Mouse (Mus musculus): ENCODE data around the gene Hdac2. TPM values are rescaled to one million over a fixed set of nuclear protein-coding genes. Genes with fewer than 3 reads are reported as not detected.

Hdac2 gene
- polyA plus RNA-seq, 1 experiment from 2014 or later: 318 TPM

- WGBS: 54% methylated on average over 8 of the region's 8 CpGs
- H3K27me3 ChIP-seq: no peaks in the 10 kb centered on the region
- no peaks in the 10 kb centered on the region for H3K36me3 ChIP-seq
These were observed 40.1 kb downstream of the Hdac2 start for GRCm38 (mm10) chr10:37014274-37015107.

GRCm38 (mm10) chr10:37015729-37016128 is 41.4 kb downstream of the Hdac2 start:
- no peaks in the 10 kb centered on the region for H3K27me3 ChIP-seq
- no peaks in the 10 kb centered on the region for H3K36me3 ChIP-seq
- H3K4me1 ChIP-seq (replicated peaks): no peaks in the 10 kb centered on the region
- H3K9ac ChIP-seq: no peak overlapping the region
- no peak overlapping the region for H3K4me3 ChIP-seq
- no peak overlapping the region for H3K4me2 ChIP-seq
- no peak for ATAC-seq (ENCODE audit: low FRiP score, low read depth)
- H3K9me3 ChIP-seq: no peaks in the 10 kb centered on the region
- WGBS: 60% methylated on average over 2 of the region's 2 CpGs
- no peak overlapping the region for H3K27ac ChIP-seq (replicated peaks)

More at GRCm38 (mm10) chr10:37014274-37015107, 40.1 kb downstream of the Hdac2 start:
- Histone ChIP-seq H3K4me3 (no peak overlapping the region), H3K4me1 (replicated peaks) (no peaks in the 10 kb centered on the region), H3K9ac (no peak overlapping the region), H3K27ac (replicated peaks) (no peak overlapping the region), H3K4me2 (no peak overlapping the region), H3K9me3 (no peaks in the 10 kb centered on the region)
- ATAC-seq (ENCODE audit: low FRiP score, low read depth): peak; percentile 93

GRCm38 (mm10) chr10:37016200-37016599 is 41.9 kb downstream of the Hdac2 start:
- no peak overlapping the region for H3K4me2 ChIP-seq
- no peaks in the 10 kb centered on the region for H3K4me1 ChIP-seq (replicated peaks)
- H3K9ac ChIP-seq: no peak overlapping the region
- H3K4me3 ChIP-seq: no peak overlapping the region
- WGBS: 91% methylated on average over 2 of the region's 2 CpGs
- H3K27ac ChIP-seq (replicated peaks): no peak overlapping the region
- ATAC-seq (ENCODE audit: low FRiP score, low read depth): no peak
- no peaks in the 10 kb centered on the region for H3K9me3 ChIP-seq
- H3K36me3 ChIP-seq: no peaks in the 10 kb centered on the region
- H3K27me3 ChIP-seq: no peaks in the 10 kb centered on the region

GRCm38 (mm10) chr10:37024301-37024700 is 50.0 kb downstream of the Hdac2 start:
- Histone ChIP-seq H3K4me1 (replicated peaks) (no peaks in the 10 kb centered on the region), H3K9me3 (no peaks in the 10 kb centered on the region), H3K36me3 (no peaks in the 10 kb centered on the region), H3K9ac (no peak overlapping the region), H3K4me3 (no peak overlapping the region), H3K27ac (replicated peaks) (no peak overlapping the region), H3K4me2 (no peak overlapping the region), H3K27me3 (no peaks in the 10 kb centered on the region)
- ATAC-seq (ENCODE audit: low FRiP score, low read depth): no peak
- 64% methylated on average over 1 of the region's 1 CpGs for WGBS

GRCm38 (mm10) chr10:37028651-37029050 is 54.3 kb downstream of the Hdac2 start:
- no peak for ATAC-seq (ENCODE audit: low FRiP score, low read depth)
- Histone ChIP-seq H3K4me1 (replicated peaks) (no peaks in the 10 kb centered on the region), H3K9me3 (no peaks in the 10 kb centered on the region), H3K9ac (no peak overlapping the region), H3K4me2 (no peak overlapping the region), H3K4me3 (no peak overlapping the region), H3K27me3 (no peaks in the 10 kb centered on the region), H3K36me3 (no peaks in the 10 kb centered on the region), H3K27ac (replicated peaks) (no peak overlapping the region)
- WGBS: 70% methylated on average over 2 of the region's 2 CpGs

- no peak overlapping the region for H3K27ac ChIP-seq (replicated peaks)
- no peak for ATAC-seq (ENCODE audit: low FRiP score, low read depth)
- H3K36me3 ChIP-seq: no peaks in the 10 kb centered on the region
- no peaks in the 10 kb centered on the region for H3K27me3 ChIP-seq
- H3K4me1 ChIP-seq (replicated peaks): no peaks in the 10 kb centered on the region
- H3K4me3 ChIP-seq: no peak overlapping the region
- no peaks in the 10 kb centered on the region for H3K9me3 ChIP-seq
- H3K9ac ChIP-seq: no peak overlapping the region
- WGBS: 85% methylated on average over 7 of the region's 7 CpGs
- H3K4me2 ChIP-seq: no peak overlapping the region
These were observed 60.8 kb downstream of the Hdac2 start for GRCm38 (mm10) chr10:37035090-37035497.

- ATAC-seq (ENCODE audit: low FRiP score, low read depth): no peak
- no peak overlapping the region for H3K4me2 ChIP-seq
- no peaks in the 10 kb centered on the region for H3K27me3 ChIP-seq
- no peak overlapping the region for H3K9ac ChIP-seq
- H3K4me1 ChIP-seq (replicated peaks): no peaks in the 10 kb centered on the region
- no peak overlapping the region for H3K27ac ChIP-seq (replicated peaks)
- no peaks in the 10 kb centered on the region for H3K9me3 ChIP-seq
- 77% methylated on average over 8 of the region's 8 CpGs for WGBS
- H3K36me3 ChIP-seq: no peaks in the 10 kb centered on the region
- H3K4me3 ChIP-seq: no peak overlapping the region
These were observed 73.3 kb downstream of the Hdac2 start for GRCm38 (mm10) chr10:37047661-37048098.

Other genes starting within 250 kb of the Hdac2 start
- gene Marcks, start 164.4 kb downstream of the Hdac2 start, polyA plus RNA-seq (2015; fragmentation: Nextera tagmentation; extraction: Ambion mirVana): 178 and 197 TPM in 2 replicates

Data from hindbrain, embryonic 15.5 days (tissue).